Mouse (Mus musculus) testis, adult 2 months (tissue): Measurements from ENCODE around the gene Cd151. TPM values are rescaled to one million over a fixed set of nuclear protein-coding genes. Genes with fewer than 3 reads are reported as not detected.
A peak's percentile ranks its signal among the peaks of the same experiment; 100 is the strongest.

Source experiments
- H3K27ac ChIP-seq: fragments of 200-500 bp; 2 replicates; pipeline ENCODE4 v1.5.1; 2012; ENCODE audit warnings: low read depth, low read length; ENCODE audit not compliant: control insufficient read depth, insufficient read depth
- H3K27me3 ChIP-seq: fragments of 200-500 bp; 2 replicates; pipeline ENCODE4 v1.6.1; 2012; ENCODE audit warnings: mild to moderate bottlenecking, low read length, moderate library complexity; ENCODE audit not compliant: control insufficient read depth, insufficient read depth
- H3K36me3 ChIP-seq: fragments of 200-500 bp; 2 replicates; pipeline ENCODE4 v1.6.1; 2012; ENCODE audit warnings: mild to moderate bottlenecking, low read length; ENCODE audit not compliant: control insufficient read depth, insufficient read depth
- H3K4me1 ChIP-seq: fragments of 200-500 bp; 2 replicates; pipeline ENCODE4 v1.6.1; 2012; ENCODE audit warnings: low read length; ENCODE audit not compliant: control insufficient read depth, insufficient read depth
- H3K4me3 ChIP-seq: fragments of 200-500 bp; 2 replicates; pipeline ENCODE4 v1.5.1; 2012; ENCODE audit warnings: low read depth, mild to moderate bottlenecking, low read length, moderate library complexity, mixed read lengths; ENCODE audit not compliant: control insufficient read depth
- CTCF ChIP-seq: fragments of 200-500 bp; IDR thresholded peaks from 2 replicates; pipeline ENCODE4 v1.5.1; 2012; ENCODE audit warnings: low read depth, mild to moderate bottlenecking, inconsistent platforms, low read length, moderate library complexity; ENCODE audit not compliant: control insufficient read depth, insufficient read depth, insufficient replicate concordance
- POLR2A ChIP-seq: fragments of 200-500 bp; IDR thresholded peaks from 2 replicates; pipeline ENCODE4 v1.6.1; 2012; ENCODE audit warnings: low read depth, mild to moderate bottlenecking, inconsistent platforms, low read length, moderate library complexity; ENCODE audit not compliant: control insufficient read depth
- polyA plus RNA-seq: library from polyadenylated mRNA; depleted of rRNA; stranded (reverse); fragments of >200 nt; gene quantifications from 2 replicates; pipeline ENCODE4 v1.2.3, GENCODE M21; 2012

Cd151 gene
- polyA plus RNA-seq, 1 experiment = 104 TPM

- Histone ChIP-seq H3K27me3 (no peaks in the 10 kb centered on the region), H3K27ac (no peak overlapping the region), H3K4me1 (peaks cover 38% of the 10 kb centered on the region), H3K4me3 (no peak overlapping the region), H3K36me3 (no peaks in the 10 kb centered on the region; the same call in 1 of the 2 replicates)
- TF ChIP-seq POLR2A (no peak), CTCF (no peak)
Measured at GRCm38 (mm10) chr7:141471236-141471635, 4.0 kb downstream of the Cd151 start.

DNA sequence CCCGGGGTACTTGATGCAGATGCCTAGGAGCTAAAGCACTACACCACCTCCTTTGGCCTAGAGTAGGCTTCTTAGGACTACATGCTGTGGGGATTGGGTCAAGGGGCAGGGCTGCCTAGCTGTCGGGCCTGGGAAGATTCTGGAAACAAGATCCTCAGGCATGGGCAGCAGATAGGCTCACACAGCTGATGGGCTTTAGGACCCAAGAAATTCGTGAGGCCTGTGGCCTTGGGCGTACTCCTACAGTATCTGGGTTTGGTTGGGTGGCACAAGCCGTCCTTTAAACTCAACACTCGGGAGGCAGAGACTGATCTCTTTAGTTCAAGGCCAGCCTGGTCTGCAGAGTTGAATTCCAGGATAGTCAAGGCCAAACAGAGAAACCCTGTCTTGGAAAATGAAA lies 5.0 kb downstream of the Cd151 start:
- Histone ChIP-seq H3K27ac (no peak overlapping the region), H3K4me1 (peaks cover 39% of the 10 kb centered on the region)
- no peak for TF ChIP-seq POLR2A
- no peak for TF ChIP-seq CTCF

DNA sequence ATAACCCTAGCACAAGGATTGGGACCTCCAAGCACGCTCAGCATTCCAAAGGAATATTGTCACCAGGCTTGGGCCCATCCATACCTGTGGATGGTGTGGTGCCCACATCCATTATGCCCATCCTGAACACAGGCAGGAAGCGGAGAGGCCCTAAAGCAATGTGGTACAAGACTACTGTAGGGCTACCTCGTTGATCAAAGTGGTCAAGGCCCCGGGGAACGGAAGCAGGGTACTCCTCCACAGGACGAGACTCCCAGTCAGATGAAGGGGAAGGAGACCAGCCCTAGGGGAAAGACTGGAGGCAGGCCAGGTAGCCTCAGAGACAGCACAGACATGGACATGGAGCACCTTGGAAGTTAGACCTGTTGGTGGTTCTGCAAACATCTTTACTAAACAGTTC lies 5.6 kb downstream of the Cd151 start:
- no peaks in the 10 kb centered on the region; the same call in 1 of the 2 replicates for H3K36me3 ChIP-seq
- no peaks in the 10 kb centered on the region for H3K27me3 ChIP-seq
- H3K4me3 ChIP-seq = no peak overlapping the region
- 0 out of 2 replicates have a peak overlapping the region, but pooled peaks have one; percentile 34 for H3K27ac ChIP-seq
- no peak for TF ChIP-seq POLR2A
- TF ChIP-seq CTCF = no peak
- H3K4me1 ChIP-seq = peaks cover 34% of the 10 kb centered on the region

More for the DNA sequence above, 5.0 kb downstream of the Cd151 start:
- Histone ChIP-seq H3K27me3 (no peaks in the 10 kb centered on the region), H3K4me3 (no peak overlapping the region), H3K36me3 (no peaks in the 10 kb centered on the region; the same call in 1 of the 2 replicates)

GRCm38 (mm10) chr7:141474160-141474559 lies 7.0 kb downstream of the Cd151 start:
- no peak overlapping the region; the same call in 1 of the 2 replicates for H3K27ac ChIP-seq
- no peaks in the 10 kb centered on the region for H3K27me3 ChIP-seq
- H3K4me3 ChIP-seq = peak overlapping the region; percentile 92
- H3K36me3 ChIP-seq = no peaks in the 10 kb centered on the region; the same call in 1 of the 2 replicates
- peaks cover 25% of the 10 kb centered on the region for H3K4me1 ChIP-seq
- TF ChIP-seq CTCF = no peak
- TF ChIP-seq POLR2A = no peak

- peak; percentile 73 for TF ChIP-seq POLR2A
- TF ChIP-seq CTCF = no peak
- Histone ChIP-seq H3K4me3 (peak within 1 kb of the TSS; percentile 92), H3K36me3 (no peaks in the 10 kb centered on the region; the same call in 1 of the 2 replicates), H3K27me3 (no peaks in the 10 kb centered on the region), H3K4me1 (peaks cover 23% of the 10 kb centered on the region), H3K27ac (peak within 1 kb of the TSS; percentile 86)
Measured at GRCm38 (mm10) chr7:141475011-141475804, 8.0 kb downstream of the Cd151 start, which contains the start of the genes Polr2l and Tspan4. Polr2l (minus strand) TSS chr7:141475132. Tspan4 (plus strand) TSS chr7:141475240.

DNA sequence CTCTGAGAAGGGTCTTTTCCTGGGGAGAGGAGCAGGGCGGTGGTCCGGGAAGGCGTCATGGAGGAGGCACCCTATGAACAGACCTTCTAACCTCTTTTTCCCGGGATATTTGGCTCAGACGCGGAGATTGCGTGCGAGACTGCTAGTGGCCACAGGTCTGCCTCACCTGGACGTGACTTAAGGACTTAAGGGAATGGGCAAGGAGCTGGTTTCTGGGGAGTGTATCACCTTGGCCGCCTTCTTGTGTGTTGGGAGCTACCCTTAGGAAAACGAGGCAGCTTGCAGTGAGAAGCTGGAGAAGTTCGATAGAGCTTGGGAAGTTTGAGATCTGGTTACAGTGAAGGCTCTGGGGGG lies 8.6 kb downstream of the Cd151 start:
- no peaks in the 10 kb centered on the region for H3K27me3 ChIP-seq
- peak overlapping the region; percentile 92 for H3K4me3 ChIP-seq
- TF ChIP-seq POLR2A = no peak
- TF ChIP-seq CTCF = no peak
- peak overlapping the region; percentile 86 for H3K27ac ChIP-seq
- H3K4me1 ChIP-seq = peaks cover 23% of the 10 kb centered on the region
- no peaks in the 10 kb centered on the region for H3K36me3 ChIP-seq

DNA sequence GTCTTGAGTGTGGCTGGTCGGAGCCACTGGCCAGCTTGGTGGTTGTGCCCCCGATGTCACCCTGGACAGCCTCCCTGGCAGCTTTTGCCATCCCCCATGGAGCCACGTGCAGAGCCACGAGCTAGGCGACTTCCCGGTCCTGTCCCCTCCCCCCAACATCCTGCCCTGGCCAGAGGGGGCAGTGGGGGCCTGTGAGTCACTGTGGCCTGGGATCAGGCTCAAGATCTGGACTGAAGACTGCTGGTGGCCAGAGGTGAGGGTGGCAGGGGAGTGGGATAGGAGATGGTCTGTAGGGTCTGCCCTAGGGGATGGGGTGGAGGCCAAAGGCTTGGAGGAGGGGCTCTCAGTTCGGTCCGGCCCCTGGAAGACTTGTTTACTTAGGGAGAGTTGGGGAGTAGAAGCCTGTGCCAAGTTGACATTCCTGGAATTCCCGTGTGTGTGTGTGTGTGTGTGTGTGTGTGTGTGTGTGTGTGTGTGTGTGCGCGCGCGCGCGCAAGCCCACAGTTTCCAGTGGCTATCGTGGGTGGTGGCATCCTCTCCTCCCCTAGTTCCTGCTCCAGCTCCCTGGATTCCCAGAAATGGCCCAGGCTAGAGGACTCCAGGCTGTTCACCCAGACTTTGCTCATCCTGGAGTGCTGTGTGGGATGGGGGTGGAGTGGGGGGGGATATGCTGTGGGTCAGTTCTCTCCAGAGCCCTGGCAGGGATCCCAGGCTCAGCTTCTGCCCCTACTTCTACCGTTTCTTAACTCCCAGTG lies 9.2 kb downstream of the Cd151 start:
- Histone ChIP-seq H3K27ac (peak overlapping the region; percentile 86), H3K36me3 (no peaks in the 10 kb centered on the region), H3K4me3 (peak overlapping the region; percentile 92), H3K4me1 (peaks cover 26% of the 10 kb centered on the region), H3K27me3 (no peaks in the 10 kb centered on the region)
- TF ChIP-seq POLR2A (no peak; the same call in 1 of the 2 replicates), CTCF (no peak)
